Mouse (Mus musculus) right cerebral cortex, postnatal 14 days (tissue): ENCODE data around the gene Klhl35.
"Not testable (repeated sequence)": the region's sequence is repeated elsewhere in the genome, so short reads cannot be mapped to it uniquely, and the experiment has no call there.

Experiments
- DNase-seq: peaks from one replicate; pipeline ENCODE4 v3.0.0; 2022

Gene Klhl35

DNA sequence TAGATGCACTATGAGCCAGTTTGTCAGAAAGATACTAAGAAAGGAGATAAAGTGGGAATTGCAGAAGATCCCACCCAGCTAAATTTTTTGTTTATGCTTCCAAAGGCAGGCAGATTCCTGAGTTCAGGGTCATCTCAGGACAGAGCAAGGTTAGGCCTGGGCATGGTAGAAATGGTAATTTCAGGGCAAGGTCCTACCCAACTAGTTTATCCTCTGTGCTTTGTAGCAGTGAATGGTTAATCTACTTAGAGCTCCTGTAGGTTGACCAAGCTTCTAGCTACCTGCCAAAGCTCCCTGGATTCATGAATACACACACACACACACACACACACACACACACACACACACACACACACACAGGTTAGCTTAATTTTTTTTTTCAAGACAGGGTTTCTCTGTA is 38.8 kb downstream of the Klhl35 start:
- no peak for DNase-seq

DNA sequence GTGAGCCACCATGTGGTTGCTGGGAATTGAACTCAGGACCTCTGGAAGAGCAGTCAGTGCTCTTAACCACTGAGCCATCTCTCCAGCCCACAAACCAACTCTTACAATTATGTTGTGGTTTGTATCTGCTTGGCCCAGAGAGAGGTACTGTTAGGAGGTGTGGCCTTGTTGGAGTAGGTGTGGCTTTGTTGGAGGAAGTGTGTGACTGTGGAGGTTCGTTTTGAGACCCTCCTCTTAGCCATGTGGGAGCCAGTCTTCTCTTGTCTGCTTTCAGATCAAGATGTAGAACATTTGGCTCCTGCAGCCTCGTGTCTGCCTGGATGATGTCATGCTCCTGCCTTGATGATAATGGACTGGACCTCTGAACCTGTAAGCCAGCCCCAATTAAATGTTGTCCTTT is 42.4 kb downstream of the Klhl35 start:
- DNase-seq = not testable (repeated sequence)

DNA sequence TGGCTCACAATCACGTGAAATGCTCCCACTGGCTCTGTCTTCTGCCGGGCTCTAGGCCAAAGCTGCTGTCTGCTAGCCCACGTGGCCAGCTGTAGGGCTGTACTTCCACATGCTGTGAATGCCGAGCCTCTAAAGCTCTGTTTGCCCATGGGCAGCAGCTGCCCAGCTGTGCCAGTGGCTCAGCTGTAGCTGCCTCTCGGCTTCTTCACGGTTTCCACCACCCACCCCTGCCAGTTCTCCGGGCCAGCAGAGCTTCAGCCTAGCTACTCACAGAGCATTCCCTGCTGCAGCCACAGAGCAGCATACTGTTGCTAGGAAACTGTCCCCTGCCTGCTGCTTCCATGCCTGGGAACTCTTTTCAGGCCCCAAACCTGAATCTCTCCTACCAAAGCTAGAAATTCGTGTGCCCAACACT is 44.3 kb downstream of the Klhl35 start:
- peak; percentile 70 for DNase-seq

DNA sequence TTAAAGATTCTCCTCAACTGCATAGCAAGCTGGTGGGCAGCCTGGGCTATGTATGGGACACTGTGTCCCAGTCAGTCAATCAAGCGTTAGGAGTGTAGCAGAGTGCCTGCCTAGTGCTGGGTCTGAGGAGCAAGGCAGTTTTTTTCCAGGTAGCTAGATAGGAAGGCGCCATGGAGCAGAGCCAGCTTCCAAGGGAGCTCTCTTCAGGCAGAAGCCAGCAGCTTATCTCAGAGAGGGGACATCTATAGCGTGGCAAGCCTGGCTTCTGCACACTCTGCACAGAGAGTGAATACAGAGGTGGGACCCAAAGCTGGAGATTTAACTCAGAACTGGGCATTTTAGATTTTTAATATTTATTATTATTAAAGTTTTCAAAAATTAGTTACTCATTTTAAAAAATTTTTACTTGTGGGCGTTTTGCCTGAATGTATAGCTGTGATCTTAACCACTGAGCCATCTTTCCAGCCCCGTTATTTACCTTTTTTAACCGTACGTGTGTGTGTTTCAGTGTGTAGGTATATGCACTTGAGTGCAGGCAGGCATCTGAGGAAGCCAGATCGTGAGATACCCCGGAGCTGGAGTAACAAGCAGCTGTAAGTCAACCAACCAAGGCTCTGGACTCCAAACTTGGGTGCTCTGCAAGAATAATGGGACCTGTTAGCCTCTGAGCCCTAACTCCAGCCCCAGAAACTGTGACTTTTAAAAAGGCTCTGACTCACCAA is 50.4 kb downstream of the Klhl35 start:
- DNase-seq = no peak

DNA sequence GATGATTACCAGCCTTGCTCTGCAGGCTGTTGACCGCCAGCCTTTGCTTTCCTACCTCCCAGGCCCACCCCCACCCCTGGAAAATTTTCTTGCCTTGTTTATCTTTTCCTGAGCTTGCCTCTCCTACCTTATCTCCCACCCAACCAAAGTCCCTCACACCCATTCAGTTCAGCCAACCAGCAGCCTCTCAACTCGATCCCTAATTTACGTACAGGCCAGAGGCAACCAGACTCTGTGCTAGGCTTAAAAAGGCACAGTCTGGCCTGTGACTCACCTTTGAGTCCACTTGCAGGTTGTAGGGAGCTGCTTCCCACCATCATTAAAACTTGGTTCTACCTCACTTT is 51.0 kb downstream of the Klhl35 start:
- no peak for DNase-seq

DNA sequence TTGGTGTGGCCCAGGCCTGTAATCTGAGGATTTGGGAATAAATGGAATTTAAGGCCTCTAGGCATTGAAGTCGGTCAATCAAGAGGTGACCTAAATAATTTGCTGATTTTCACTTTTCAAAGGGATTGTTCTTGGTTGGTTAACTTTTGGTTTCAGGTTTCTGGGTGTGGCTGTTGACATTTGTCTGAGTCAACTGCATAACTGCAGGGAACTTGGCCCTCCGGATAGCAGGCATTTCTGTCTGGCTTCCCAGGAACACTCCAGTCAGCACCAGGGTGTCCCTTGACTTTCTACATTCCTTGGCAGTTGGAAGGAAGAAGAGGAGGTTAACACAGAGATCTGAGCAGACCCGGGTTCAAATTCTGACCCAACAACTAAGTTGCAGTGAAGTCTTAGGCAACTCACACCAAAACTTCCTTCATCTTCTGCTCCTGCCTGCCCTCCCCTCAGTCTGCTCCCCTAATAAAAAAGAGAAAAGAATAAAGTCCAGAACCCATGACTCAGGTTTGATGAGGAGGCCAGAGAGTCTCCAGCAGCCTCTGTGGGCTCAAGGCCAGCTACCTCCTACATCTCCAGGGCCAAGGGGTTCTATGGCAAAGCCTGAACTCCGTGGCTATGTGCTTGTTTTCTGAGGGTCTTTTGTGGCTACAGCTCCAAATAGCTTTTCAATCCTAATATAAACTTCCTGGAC is 53.3 kb downstream of the Klhl35 start:
- no peak for DNase-seq

DNA sequence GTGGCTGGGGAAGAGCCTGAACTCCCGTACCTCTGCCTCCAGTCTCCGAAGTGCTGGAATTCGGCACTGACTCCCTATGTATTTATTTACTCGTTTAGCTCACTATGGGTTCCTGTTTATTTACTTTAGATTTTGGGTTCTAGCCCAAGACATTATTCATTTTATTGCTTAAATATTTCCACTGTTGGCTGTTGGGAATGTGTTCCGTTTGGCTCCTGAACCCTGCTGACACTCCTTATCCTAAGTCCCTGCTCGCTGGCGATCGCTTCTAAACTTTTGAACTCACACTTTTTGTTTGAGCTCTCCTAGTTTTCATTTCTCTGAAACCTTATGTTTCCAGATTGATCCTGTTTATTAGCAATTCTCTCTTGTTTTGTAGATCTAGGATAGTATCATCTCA is 57.3 kb downstream of the Klhl35 start:
- no peak for DNase-seq
